Mouse (Mus musculus) liver, embryonic 18 days (tissue): ENCODE data around the gene Pold2. TPM values are rescaled to one million over a fixed set of nuclear protein-coding genes. Genes with fewer than 3 reads are reported as not detected.

Experiments
- polyA plus RNA-seq: library from polyadenylated mRNA; depleted of rRNA; stranded (reverse); fragments of >200 nt; gene quantifications from 2 replicates; pipeline ENCODE4 v1.2.3, GENCODE M21; 2012; rRNA removed

Gene Pold2
- polyA plus RNA-seq, result 33.2 and 39.5 TPM in 2 replicates

GRCm38 (mm10) chr11:5877921-5878526, at the start of gene Pold2:
Gene Pold2, minus strand, starts transcription at chr11:5878292.

GRCm38 (mm10) chr11:5898531-5898930, 20.4 kb upstream of the Pold2 start, which contains the start of gene Myl7:
Gene Myl7, minus strand, starts transcription at chr11:5898782.

GRCm38 (mm10) chr11:5861678-5862393, 16.3 kb downstream of the Pold2 start, which contains the start of gene Aebp1:
Gene Aebp1, plus strand, starts transcription at chr11:5861947.

GRCm38 (mm10) chr11:5837251-5838246, 40.5 kb downstream of the Pold2 start, which contains the start of gene Polm:
Gene Polm, minus strand, starts transcription at chr11:5838016.

Other genes starting within 250 kb of the Pold2 start
- gene Mrps24, start 162.6 kb downstream of the Pold2 start, polyA plus RNA-seq, result 58.1 and 61.8 TPM in 2 replicates
- gene Urgcp, start 115.9 kb downstream of the Pold2 start, polyA plus RNA-seq, result 3.8 and 4.0 TPM in 2 replicates
- gene Dbnl, start 89.8 kb downstream of the Pold2 start, polyA plus RNA-seq, result 30.6 and 33.7 TPM in 2 replicates
- 0.22 and 0.72 TPM in 2 replicates for gene Pgam2, start 74.6 kb downstream of the Pold2 start, polyA plus RNA-seq
- 5.3 and 5.4 TPM in 2 replicates for gene Polm, start 40.3 kb downstream of the Pold2 start, polyA plus RNA-seq
- gene Aebp1, start 16.3 kb downstream of the Pold2 start, polyA plus RNA-seq, result 2.3 and 3.0 TPM in 2 replicates
- gene Myl7, start 20.5 kb upstream of the Pold2 start, polyA plus RNA-seq, result 1.9 and 2.0 TPM in 2 replicates
- gene Gck, start 71.8 kb upstream of the Pold2 start, polyA plus RNA-seq, result 9.9 and 21.9 TPM in 2 replicates
- gene Ykt6, start 77.4 kb upstream of the Pold2 start, polyA plus RNA-seq, result 17.0 and 19.3 TPM in 2 replicates
- 2.4 and 2.7 TPM in 2 replicates for gene Camk2b, start 188.1 kb upstream of the Pold2 start, polyA plus RNA-seq